Comparison of ENCODE assay signal across 16 mouse cellular contexts in the genomic region with DNA sequence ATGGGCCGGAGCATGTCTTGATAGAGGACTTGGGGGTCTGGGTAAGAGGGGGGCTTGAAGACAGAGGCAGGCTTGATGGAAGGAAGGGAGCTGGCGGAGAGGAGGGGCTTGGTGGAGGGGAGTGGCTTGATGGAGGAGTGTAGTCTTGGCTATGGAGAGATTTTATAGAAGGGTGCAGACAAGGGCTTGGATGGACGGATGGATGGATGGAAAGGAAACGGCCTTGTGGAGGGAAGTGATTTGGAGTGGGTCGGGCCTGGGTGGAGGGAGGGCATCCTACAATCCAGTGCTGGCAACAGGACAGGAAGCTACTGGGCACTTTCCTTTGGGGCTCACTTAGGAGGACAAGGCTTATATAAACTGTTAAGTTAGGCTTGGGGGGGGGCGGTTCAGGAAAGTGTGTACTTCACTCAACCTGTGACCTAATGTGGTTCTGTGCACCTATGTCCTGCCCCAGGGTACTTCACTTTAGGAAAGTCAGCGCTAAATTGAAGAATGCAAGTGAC. TPM values are rescaled to one million over a fixed set of nuclear protein-coding genes. Genes with fewer than 3 reads are reported as not detected.
DNase-seq lines count a peak whose midpoint lies in the region; ATAC-seq and TF ChIP-seq lines count a peak whose summit lies in the region.
"Had no signal": no experiment of that assay in that cellular context is flagged by ENCODE, and none has a peak within 500 bp of the region (broad histone marks: within the 10 kb centered on the region; RNA-seq: fewer than 3 reads in every experiment).

No protein-coding gene starts in this region.

- H3K27ac ChIP-seq in heart, embryonic 13.5 days (replicated peaks), result peak overlapping the region; percentile 90
- H3K27ac ChIP-seq in stomach, embryonic 15.5 days, result no peak overlapping the region
- H3K27ac ChIP-seq in stomach, postnatal 0 days (replicated peaks), result no peak overlapping the region
- H3K27ac ChIP-seq in midbrain, embryonic 10.5 days (replicated peaks), result no peak overlapping the region
- no peak overlapping the region for H3K27ac ChIP-seq in hindbrain, embryonic 14.5 days
- H3K27ac ChIP-seq: liver, embryonic 15.5 days had no signal

- no peak for DNase-seq in heart, postnatal 36 days
- DNase-seq in stomach, postnatal 0 days (ENCODE audit: low spot score), result no peak
- no peak for DNase-seq in lung, adult 2 months
- DNase-seq in midbrain, embryonic 10.5 days (ENCODE audit: low spot score), result no peak
- no peak for DNase-seq in spleen, adult 12 weeks (ENCODE audit: low spot score)
- DNase-seq in hindbrain, embryonic 14.5 days (ENCODE audit: low spot score), result no peak
- DNase-seq: adrenal gland, postnatal 25 days; right cerebral cortex, postnatal 25 days had no signal

- peaks cover 8% of the 10 kb centered on the region for H3K4me1 ChIP-seq in heart, embryonic 13.5 days
- H3K4me1 ChIP-seq in stomach, embryonic 15.5 days, result peaks cover 3% of the 10 kb centered on the region; the same call in 1 of the 2 replicates
- H3K4me1 ChIP-seq in stomach, postnatal 0 days (replicated peaks; ENCODE audit: control insufficient read depth, insufficient read depth), result peaks cover 2% of the 10 kb centered on the region; the same call in 1 of the 2 replicates
- 0 out of 2 replicates have a peak, but pooled peaks cover 4% of the 10 kb centered on the region for H3K4me1 ChIP-seq in lung, adult 2 months (ENCODE audit: control insufficient read depth, insufficient read depth, low read length)
- H3K4me1 ChIP-seq in midbrain, embryonic 10.5 days, result peaks cover 10% of the 10 kb centered on the region
- H3K4me1 ChIP-seq in hindbrain, embryonic 14.5 days (replicated peaks; ENCODE audit: control insufficient read depth, insufficient read depth, low read length), result peaks cover 7% of the 10 kb centered on the region; the same call in 1 of the 2 replicates

- peak overlapping the region; percentile 67; the same call in 1 of the 2 replicates for H3K4me3 ChIP-seq in heart, embryonic 13.5 days
- H3K4me3 ChIP-seq in stomach, embryonic 15.5 days (replicated peaks), result no peak overlapping the region
- H3K4me3 ChIP-seq in stomach, postnatal 0 days (ENCODE audit: low read depth, low read length), result no peak overlapping the region
- H3K4me3 ChIP-seq in lung, adult 2 months (replicated peaks; ENCODE audit: extremely low read depth, low read depth, low read length), result peak overlapping the region; percentile 94
- H3K4me3 ChIP-seq in midbrain, embryonic 10.5 days, result no peak overlapping the region
- H3K4me3 ChIP-seq in hindbrain, embryonic 14.5 days (replicated peaks; ENCODE audit: low read length), result no peak overlapping the region

- peaks cover 51% of the 10 kb centered on the region for H3K27me3 ChIP-seq in heart, embryonic 13.5 days (replicated peaks)
- H3K27me3 ChIP-seq in stomach, embryonic 15.5 days (replicated peaks), result peaks cover 9% of the 10 kb centered on the region
- no peaks in the 10 kb centered on the region for H3K27me3 ChIP-seq in stomach, postnatal 0 days (ENCODE audit: control insufficient read depth, insufficient read depth, low read length)
- peaks cover 69% of the 10 kb centered on the region for H3K27me3 ChIP-seq in midbrain, embryonic 10.5 days (ENCODE audit: low read depth, poor library complexity, severe bottlenecking)
- H3K27me3 ChIP-seq in hindbrain, embryonic 14.5 days (ENCODE audit: control insufficient read depth, insufficient read depth, low read length), result no peaks in the 10 kb centered on the region; the same call in 1 of the 2 replicates

- 74% methylated on average over 7 of the region's 7 CpGs for WGBS in heart, embryonic 13.5 days
- WGBS in stomach, embryonic 15.5 days, result 86% methylated on average over 7 of the region's 7 CpGs
- WGBS in stomach, postnatal 0 days, result 87% methylated on average over 7 of the region's 7 CpGs
- WGBS in lung, adult 2 months, result 57% methylated on average over 7 of the region's 7 CpGs
- 88% methylated on average over 7 of the region's 7 CpGs for WGBS in midbrain, embryonic 10.5 days
- 85% methylated on average over 7 of the region's 7 CpGs for WGBS in hindbrain, embryonic 14.5 days

- no peak for ATAC-seq in heart, embryonic 13.5 days (ENCODE audit: extremely low read depth, insufficient number of reproducible peaks, low FRiP score, low TSS enrichment)
- ATAC-seq in stomach, embryonic 15.5 days (ENCODE audit: insufficient read depth, low FRiP score, low read depth), result no peak
- no peak for ATAC-seq in stomach, postnatal 0 days (ENCODE audit: low FRiP score, low TSS enrichment)
- ATAC-seq in hindbrain, embryonic 14.5 days (ENCODE audit: low FRiP score), result no peak
- ATAC-seq: forebrain, embryonic 14.5 days; midbrain, embryonic 13.5 days had no signal

- no peaks in the 10 kb centered on the region for H3K36me3 ChIP-seq in heart, embryonic 13.5 days
- no peaks in the 10 kb centered on the region for H3K36me3 ChIP-seq in stomach, embryonic 15.5 days
- no peaks in the 10 kb centered on the region for H3K36me3 ChIP-seq in stomach, postnatal 0 days (ENCODE audit: control insufficient read depth, insufficient read depth, low read length)
- H3K36me3 ChIP-seq in midbrain, embryonic 10.5 days, result no peaks in the 10 kb centered on the region
- H3K36me3 ChIP-seq in hindbrain, embryonic 14.5 days (replicated peaks; ENCODE audit: control insufficient read depth, insufficient read depth), result no peaks in the 10 kb centered on the region
- H3K36me3 ChIP-seq: liver, embryonic 15.5 days; midbrain, embryonic 13.5 days had no signal

- peak overlapping the region; percentile 90; the same call in 1 of the 2 replicates for H3K9ac ChIP-seq in heart, embryonic 13.5 days
- H3K9ac ChIP-seq in stomach, embryonic 15.5 days, result no peak overlapping the region
- no peak overlapping the region for H3K9ac ChIP-seq in stomach, postnatal 0 days (ENCODE audit: low read length)
- no peak overlapping the region for H3K9ac ChIP-seq in hindbrain, embryonic 14.5 days
- H3K9ac ChIP-seq: liver, embryonic 15.5 days; midbrain, embryonic 13.5 days had no signal

- intact Hi-C loops in heart, postnatal 36 days (cut with DNase I), result loop anchor here (5.0 kb wide), 1 partner anchor 34 kb away; no protein-coding TSS in a partner anchor

- H3K4me2 ChIP-seq in heart, embryonic 13.5 days, result peak overlapping the region; percentile 13
- 0 out of 2 replicates have a peak overlapping the region, but pooled peaks have one; percentile 8 for H3K4me2 ChIP-seq in stomach, embryonic 15.5 days
- no peak overlapping the region for H3K4me2 ChIP-seq in stomach, postnatal 0 days (replicated peaks; ENCODE audit: low read depth)
- no peak overlapping the region for H3K4me2 ChIP-seq in hindbrain, embryonic 14.5 days (replicated peaks)
- H3K4me2 ChIP-seq: liver, embryonic 15.5 days; midbrain, embryonic 13.5 days had no signal

- no peak for TF ChIP-seq EP300 in stomach, postnatal 0 days (optimal IDR thresholded peaks at IDR 0.05)

- H3K9me3 ChIP-seq in heart, embryonic 13.5 days, result no peaks in the 10 kb centered on the region
- no peaks in the 10 kb centered on the region for H3K9me3 ChIP-seq in stomach, embryonic 15.5 days
- no peaks in the 10 kb centered on the region for H3K9me3 ChIP-seq in stomach, postnatal 0 days (ENCODE audit: control insufficient read depth, low read length)
- H3K9me3 ChIP-seq in midbrain, embryonic 10.5 days (replicated peaks), result no peaks in the 10 kb centered on the region
- H3K9me3 ChIP-seq in hindbrain, embryonic 14.5 days (ENCODE audit: control insufficient read depth, low read length), result no peaks in the 10 kb centered on the region
- H3K9me3 ChIP-seq: liver, embryonic 15.5 days; midbrain, embryonic 13.5 days had no signal

- TF ChIP-seq POLR2A in lung, adult 2 months (IDR thresholded peaks at IDR 0.05; ENCODE audit: borderline replicate concordance, extremely low read depth, low read depth, low read length), result no peak

- no peak for TF ChIP-seq CTCF in stomach, postnatal 0 days (IDR thresholded peaks at IDR 0.05; ENCODE audit: low read depth)
- TF ChIP-seq CTCF in lung, adult 2 months (IDR thresholded peaks at IDR 0.05; ENCODE audit: insufficient read depth, low read length), result no peak

RNA-seq across cellular contexts. Expression of a gene that starts 0.7 kb away (rescaled TPM):
- 17.1 and 18.9 TPM in 2 replicates for polyA plus RNA-seq in heart, embryonic 13.5 days (2015; fragmentation: Nextera tagmentation; extraction: Ambion mirVana)
- 10 to 100 TPM; 30.0 to 31.8 TPM for total RNA-seq in heart, postnatal 36 days (2021)
- 11.0 and 11.6 TPM in 2 replicates for polyA plus RNA-seq in stomach, embryonic 15.5 days (2015; fragmentation: Nextera tagmentation; extraction: Ambion mirVana)
- 5.4 and 6.3 TPM in 2 replicates for polyA plus RNA-seq in stomach, postnatal 0 days (2015; fragmentation: Nextera tagmentation; extraction: Ambion mirVana)
- 139 and 181 TPM in 2 replicates for polyA plus RNA-seq in lung, adult 2 months (2012; rRNA removed)
- polyA plus RNA-seq in midbrain, embryonic 10.5 days (2016; fragmentation: Nextera tagmentation; extraction: Ambion mirVana), result 4.8 and 5.5 TPM in 2 replicates
- polyA plus RNA-seq in hindbrain, embryonic 14.5 days (2014; fragmentation: Nextera tagmentation; extraction: Ambion mirVana), result 17.2 and 18.3 TPM in 2 replicates
- total RNA-seq: common myeloid progenitor, adult 5-6 weeks had no signal

RNA-seq across cellular contexts. Expression of a gene that starts 5.0 kb away (rescaled TPM):
- 0.11 and 0.19 TPM in 2 replicates for polyA plus RNA-seq in heart, embryonic 13.5 days (2015; fragmentation: Nextera tagmentation; extraction: Ambion mirVana)
- under 1 TPM in 1 of 2 experiments, not detected in 1; 0.30 TPM for total RNA-seq in heart, postnatal 36 days (2021)
- polyA plus RNA-seq in stomach, embryonic 15.5 days (2015; fragmentation: Nextera tagmentation; extraction: Ambion mirVana), result 0.19 and 0.31 TPM in 2 replicates
- polyA plus RNA-seq in stomach, postnatal 0 days (2015; fragmentation: Nextera tagmentation; extraction: Ambion mirVana), result 0.08 TPM in 2 replicates
- 1.7 and 2.0 TPM in 2 replicates for polyA plus RNA-seq in lung, adult 2 months (2012; rRNA removed)
- polyA plus RNA-seq in midbrain, embryonic 10.5 days (2016; fragmentation: Nextera tagmentation; extraction: Ambion mirVana), result 0.16 TPM in 1 of 2 replicates, not detected in the other
- polyA plus RNA-seq in hindbrain, embryonic 14.5 days (2014; fragmentation: Nextera tagmentation; extraction: Ambion mirVana), result not detected in 2 replicates
- total RNA-seq: layer of hippocampus, adult 18-20 months had no signal
- polyA plus RNA-seq: forebrain, embryonic 14.5 days had no signal

RNA-seq across cellular contexts. Expression of a gene that starts 9.5 kb away (rescaled TPM):
- polyA plus RNA-seq in heart, embryonic 13.5 days (2015; fragmentation: Nextera tagmentation; extraction: Ambion mirVana), result not detected in 2 replicates
- total RNA-seq in heart, postnatal 36 days (2021), result not detected
- 0.76 and 0.84 TPM in 2 replicates for polyA plus RNA-seq in stomach, embryonic 15.5 days (2015; fragmentation: Nextera tagmentation; extraction: Ambion mirVana)
- 1.8 and 2.3 TPM in 2 replicates for polyA plus RNA-seq in stomach, postnatal 0 days (2015; fragmentation: Nextera tagmentation; extraction: Ambion mirVana)
- 0.78 TPM in 1 of 2 replicates, not detected in the other for polyA plus RNA-seq in lung, adult 2 months (2012; rRNA removed)
- polyA plus RNA-seq in midbrain, embryonic 10.5 days (2016; fragmentation: Nextera tagmentation; extraction: Ambion mirVana), result not detected in 2 replicates
- polyA plus RNA-seq in hindbrain, embryonic 14.5 days (2014; fragmentation: Nextera tagmentation; extraction: Ambion mirVana), result not detected in 2 replicates
- total RNA-seq: adrenal gland, postnatal 25 days; common myeloid progenitor, adult 5-6 weeks; heart, postnatal 10 days had no signal
- polyA plus RNA-seq: forebrain, embryonic 14.5 days; liver, embryonic 15.5 days; midbrain, embryonic 13.5 days had no signal

RNA-seq across cellular contexts. Expression of a gene that starts 11.3 kb away (rescaled TPM):
- not detected in 2 replicates for polyA plus RNA-seq in heart, embryonic 13.5 days (2015; fragmentation: Nextera tagmentation; extraction: Ambion mirVana)
- total RNA-seq in heart, postnatal 36 days (2021), result not detected
- polyA plus RNA-seq in stomach, embryonic 15.5 days (2015; fragmentation: Nextera tagmentation; extraction: Ambion mirVana), result 0.18 and 0.41 TPM in 2 replicates
- 0.69 and 0.90 TPM in 2 replicates for polyA plus RNA-seq in stomach, postnatal 0 days (2015; fragmentation: Nextera tagmentation; extraction: Ambion mirVana)
- polyA plus RNA-seq in lung, adult 2 months (2012; rRNA removed), result not detected in 2 replicates
- polyA plus RNA-seq in midbrain, embryonic 10.5 days (2016; fragmentation: Nextera tagmentation; extraction: Ambion mirVana), result not detected in 2 replicates
- polyA plus RNA-seq in hindbrain, embryonic 14.5 days (2014; fragmentation: Nextera tagmentation; extraction: Ambion mirVana), result not detected in 2 replicates
- total RNA-seq: adrenal gland, postnatal 25 days; common myeloid progenitor, adult 5-6 weeks; heart, postnatal 10 days; layer of hippocampus, adult 18-20 months had no signal
- polyA plus RNA-seq: forebrain, embryonic 14.5 days; liver, embryonic 15.5 days had no signal

RNA-seq across cellular contexts. Expression of a gene that starts 13.2 kb away (rescaled TPM):
- 3.3 and 5.0 TPM in 2 replicates for polyA plus RNA-seq in heart, embryonic 13.5 days (2015; fragmentation: Nextera tagmentation; extraction: Ambion mirVana)
- 1 to 10 TPM; 4.3 to 7.5 TPM for total RNA-seq in heart, postnatal 36 days (2021)
- 7.4 and 9.5 TPM in 2 replicates for polyA plus RNA-seq in stomach, embryonic 15.5 days (2015; fragmentation: Nextera tagmentation; extraction: Ambion mirVana)
- 4.6 and 5.5 TPM in 2 replicates for polyA plus RNA-seq in stomach, postnatal 0 days (2015; fragmentation: Nextera tagmentation; extraction: Ambion mirVana)
- polyA plus RNA-seq in lung, adult 2 months (2012; rRNA removed), result 8.6 and 13.2 TPM in 2 replicates
- 2.1 and 3.3 TPM in 2 replicates for polyA plus RNA-seq in midbrain, embryonic 10.5 days (2016; fragmentation: Nextera tagmentation; extraction: Ambion mirVana)
- polyA plus RNA-seq in hindbrain, embryonic 14.5 days (2014; fragmentation: Nextera tagmentation; extraction: Ambion mirVana), result 3.0 and 3.1 TPM in 2 replicates

Comparison
In these comparisons a context has a peak if more than half of its experiments do, and no peak if none do; other contexts are left out.
1. H3K4me2 ChIP-seq: peak in heart, embryonic 13.5 days (single experiment) and stomach, embryonic 15.5 days (single experiment); none in stomach, postnatal 0 days (single experiment) and hindbrain, embryonic 14.5 days (single experiment).
2. H3K4me3 ChIP-seq: peak in heart, embryonic 13.5 days (single experiment) and lung, adult 2 months (single experiment); none in stomach, embryonic 15.5 days (single experiment), stomach, postnatal 0 days (single experiment), midbrain, embryonic 10.5 days (single experiment) and hindbrain, embryonic 14.5 days (single experiment).